Mouse (Mus musculus) testis, adult 2 months (tissue): ENCODE measurements around the gene Manba. TPM values are rescaled to one million over a fixed set of nuclear protein-coding genes. Genes with fewer than 3 reads are reported as not detected.

Experiments used
- H3K27ac ChIP-seq: fragments of 200-500 bp; 2 replicates; pipeline ENCODE4 v1.5.1; 2012; ENCODE audit warnings: low read depth, low read length; ENCODE audit not compliant: control insufficient read depth, insufficient read depth
- H3K27me3 ChIP-seq: fragments of 200-500 bp; 2 replicates; pipeline ENCODE4 v1.6.1; 2012; ENCODE audit warnings: mild to moderate bottlenecking, low read length, moderate library complexity; ENCODE audit not compliant: control insufficient read depth, insufficient read depth
- H3K36me3 ChIP-seq: fragments of 200-500 bp; 2 replicates; pipeline ENCODE4 v1.6.1; 2012; ENCODE audit warnings: mild to moderate bottlenecking, low read length; ENCODE audit not compliant: control insufficient read depth, insufficient read depth
- H3K4me1 ChIP-seq: fragments of 200-500 bp; 2 replicates; pipeline ENCODE4 v1.6.1; 2012; ENCODE audit warnings: low read length; ENCODE audit not compliant: control insufficient read depth, insufficient read depth
- H3K4me3 ChIP-seq: fragments of 200-500 bp; 2 replicates; pipeline ENCODE4 v1.5.1; 2012; ENCODE audit warnings: low read depth, mild to moderate bottlenecking, low read length, moderate library complexity, mixed read lengths; ENCODE audit not compliant: control insufficient read depth
- CTCF ChIP-seq: fragments of 200-500 bp; IDR thresholded peaks from 2 replicates; pipeline ENCODE4 v1.5.1; 2012; ENCODE audit warnings: low read depth, mild to moderate bottlenecking, inconsistent platforms, low read length, moderate library complexity; ENCODE audit not compliant: control insufficient read depth, insufficient read depth, insufficient replicate concordance
- POLR2A ChIP-seq: fragments of 200-500 bp; IDR thresholded peaks from 2 replicates; pipeline ENCODE4 v1.6.1; 2012; ENCODE audit warnings: low read depth, mild to moderate bottlenecking, inconsistent platforms, low read length, moderate library complexity; ENCODE audit not compliant: control insufficient read depth
- polyA plus RNA-seq: library from polyadenylated mRNA; depleted of rRNA; stranded (reverse); fragments of >200 nt; gene quantifications from 2 replicates; pipeline ENCODE4 v1.2.3, GENCODE M21; 2012

The Manba gene
- polyA plus RNA-seq, 1 experiment, result 8.5 TPM

GRCm38 (mm10) chr3:135529670-135530069 is 44.3 kb downstream of the Manba start:
- Histone ChIP-seq H3K4me3 (no peak overlapping the region), H3K27me3 (no peaks in the 10 kb centered on the region), H3K36me3 (no peaks in the 10 kb centered on the region), H3K27ac (no peak overlapping the region), H3K4me1 (peaks cover 5% of the 10 kb centered on the region)
- TF ChIP-seq CTCF, result no peak
- TF ChIP-seq POLR2A, result no peak

GRCm38 (mm10) chr3:135531762-135532161 is 46.4 kb downstream of the Manba start:
- no peak overlapping the region for H3K4me3 ChIP-seq
- no peak overlapping the region for H3K27ac ChIP-seq
- no peak for TF ChIP-seq POLR2A
- TF ChIP-seq CTCF, result no peak
- H3K4me1 ChIP-seq, result no peaks in the 10 kb centered on the region
- no peaks in the 10 kb centered on the region for H3K27me3 ChIP-seq
- H3K36me3 ChIP-seq, result no peaks in the 10 kb centered on the region

- Histone ChIP-seq H3K4me3 (no peak overlapping the region), H3K27me3 (no peaks in the 10 kb centered on the region), H3K27ac (no peak overlapping the region), H3K4me1 (no peaks in the 10 kb centered on the region), H3K36me3 (no peaks in the 10 kb centered on the region)
- TF ChIP-seq CTCF (no peak), POLR2A (no peak)
Observed at GRCm38 (mm10) chr3:135534103-135534502, 48.7 kb downstream of the Manba start.

- Histone ChIP-seq H3K4me3 (no peak overlapping the region), H3K27ac (no peak overlapping the region), H3K27me3 (no peaks in the 10 kb centered on the region), H3K36me3 (no peaks in the 10 kb centered on the region), H3K4me1 (no peaks in the 10 kb centered on the region)
- TF ChIP-seq POLR2A (no peak), CTCF (no peak)
Observed at GRCm38 (mm10) chr3:135546212-135546923, 61.0 kb downstream of the Manba start.

GRCm38 (mm10) chr3:135547298-135547697 is 61.9 kb downstream of the Manba start:
- TF ChIP-seq CTCF (no peak), POLR2A (no peak)
- Histone ChIP-seq H3K36me3 (no peaks in the 10 kb centered on the region), H3K4me3 (no peak overlapping the region), H3K27me3 (no peaks in the 10 kb centered on the region), H3K27ac (no peak overlapping the region), H3K4me1 (no peaks in the 10 kb centered on the region)

GRCm38 (mm10) chr3:135552874-135553273 is 67.5 kb downstream of the Manba start:
- TF ChIP-seq POLR2A (no peak), CTCF (no peak)
- Histone ChIP-seq H3K36me3 (no peaks in the 10 kb centered on the region), H3K27ac (no peak overlapping the region)

GRCm38 (mm10) chr3:135555192-135555591 is 69.8 kb downstream of the Manba start:
- TF ChIP-seq POLR2A (no peak), CTCF (no peak)
- H3K4me3 ChIP-seq, result no peak overlapping the region
- no peaks in the 10 kb centered on the region for H3K27me3 ChIP-seq
- no peaks in the 10 kb centered on the region for H3K4me1 ChIP-seq
- no peak overlapping the region for H3K27ac ChIP-seq
- no peaks in the 10 kb centered on the region for H3K36me3 ChIP-seq

More at GRCm38 (mm10) chr3:135552874-135553273, 67.5 kb downstream of the Manba start:
- no peaks in the 10 kb centered on the region for H3K4me1 ChIP-seq
- no peaks in the 10 kb centered on the region for H3K27me3 ChIP-seq
- H3K4me3 ChIP-seq, result no peak overlapping the region

- TF ChIP-seq CTCF (no peak), POLR2A (no peak)
- H3K4me1 ChIP-seq, result no peaks in the 10 kb centered on the region
- no peaks in the 10 kb centered on the region for H3K36me3 ChIP-seq
- no peaks in the 10 kb centered on the region for H3K27me3 ChIP-seq
- H3K27ac ChIP-seq, result no peak overlapping the region
- no peak overlapping the region for H3K4me3 ChIP-seq
Observed at GRCm38 (mm10) chr3:135556052-135556587, 70.7 kb downstream of the Manba start.
